Mouse (Mus musculus) neural tube, embryonic 14.5 days (tissue): ENCODE data around the gene Atp1b1. TPM values are rescaled to one million over a fixed set of nuclear protein-coding genes. Genes with fewer than 3 reads are reported as not detected.

Experiments used
- ATAC-seq: fragments of 200-750 bp; cut with Nextera tagmentation; 2 replicates; pipeline ENCODE4 v1.8.0; 2017; ENCODE audit warnings: low read depth, mild to moderate bottlenecking, moderate TSS enrichment, moderate library complexity
- H3K27ac ChIP-seq: fragments of 300-500 bp; sonication (generic); 2 replicates; pipeline ENCODE4 v1.5.1; 2014; ENCODE audit warnings: low read depth, mild to moderate bottlenecking, control low read depth, low read length, moderate library complexity, mixed read lengths
- H3K27me3 ChIP-seq: fragments of 300-500 bp; sonication (generic); 2 replicates; pipeline ENCODE4 v1.6.1; 2014; ENCODE audit warnings: low read length; ENCODE audit not compliant: control insufficient read depth, insufficient read depth
- H3K36me3 ChIP-seq: fragments of 300-500 bp; sonication (generic); 2 replicates; pipeline ENCODE4 v1.6.1; 2014; ENCODE audit warnings: low read length, mixed read lengths; ENCODE audit not compliant: control insufficient read depth, insufficient read depth
- H3K4me1 ChIP-seq: fragments of 300-500 bp; sonication (generic); 2 replicates; pipeline ENCODE4 v1.6.1; 2014; ENCODE audit warnings: low read length; ENCODE audit not compliant: control insufficient read depth, insufficient read depth
- H3K4me2 ChIP-seq: fragments of 300-500 bp; sonication (generic); 2 replicates; pipeline ENCODE4 v1.6.1; 2014; ENCODE audit warnings: mild to moderate bottlenecking, low read depth, low read length, control low read depth
- H3K4me3 ChIP-seq: fragments of 300-500 bp; sonication (generic); 2 replicates; pipeline ENCODE4 v1.5.1; 2014; ENCODE audit warnings: low read depth, low read length, control low read depth, mixed read lengths
- H3K9ac ChIP-seq: fragments of 300-500 bp; sonication (generic); replicated peaks from 2 replicates; pipeline ENCODE4 v1.6.1; 2014; ENCODE audit warnings: low read depth, mild to moderate bottlenecking, control low read depth, low read length, mixed read lengths
- H3K9me3 ChIP-seq: fragments of 300-500 bp; sonication (generic); 2 replicates; pipeline ENCODE4 v1.6.1; 2016; ENCODE audit warnings: low read length; ENCODE audit not compliant: control insufficient read depth
- WGBS: fragments of 180-500 bp; shearing (Covaris S2); extraction: QIAGEN DNeasy Blood & Tissue Kit; methylation state at CpG from one replicate; pipeline ENCODE4 v1.1.7; 2014; 5-methylcytosine and 5-hydroxymethylcytosine counted together
- polyA plus RNA-seq: library from polyadenylated mRNA; unstranded; fragments of >200 nt; fragmentation: Nextera tagmentation; extraction: Ambion mirVana; gene quantifications from 2 replicates; pipeline ENCODE4 v1.2.1, GENCODE M21; 2014

The Atp1b1 gene
- polyA plus RNA-seq, 1 experiment from 2014 or later = 266 TPM

DNA sequence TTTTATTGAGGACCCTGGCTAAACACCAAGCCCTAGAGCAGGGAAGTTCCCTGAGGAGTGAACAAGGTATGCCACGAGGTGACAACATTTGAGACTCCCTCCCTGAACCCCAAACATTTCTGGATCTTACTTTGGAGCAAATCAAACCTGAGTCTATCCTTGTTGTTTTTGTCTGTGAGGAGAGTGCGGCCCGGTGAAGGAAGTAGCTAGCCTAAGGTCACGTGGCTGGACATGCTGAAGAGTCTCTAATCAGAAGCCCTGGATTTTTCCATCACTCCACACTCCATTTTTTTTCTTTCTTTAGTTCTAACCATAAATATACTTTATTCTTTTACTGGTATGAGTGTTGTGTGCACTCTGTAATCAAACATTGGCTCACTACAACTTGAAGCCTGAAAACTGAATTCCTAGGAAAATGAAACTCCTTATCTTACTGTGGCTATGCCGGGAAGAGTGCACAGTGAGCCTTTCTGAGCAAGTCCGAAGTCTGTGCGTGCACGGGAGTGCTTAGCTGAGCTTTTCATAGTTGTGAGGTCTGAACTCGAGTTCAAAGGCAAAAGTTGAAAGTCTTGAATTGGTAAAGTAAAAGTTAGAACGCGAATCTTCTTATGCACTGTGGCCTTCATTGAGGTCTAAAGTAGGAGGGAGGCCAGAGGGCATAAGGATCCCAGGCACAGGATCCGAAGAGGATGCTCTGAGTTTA lies 41.3 kb downstream of the Atp1b1 start:
- Histone ChIP-seq H3K36me3 (no peaks in the 10 kb centered on the region), H3K4me3 (no peak overlapping the region), H3K9ac (no peak overlapping the region), H3K4me2 (no peak overlapping the region), H3K27ac (no peak overlapping the region), H3K27me3 (no peaks in the 10 kb centered on the region), H3K4me1 (no peaks in the 10 kb centered on the region), H3K9me3 (no peaks in the 10 kb centered on the region)
- ATAC-seq = no peak
- WGBS = 93% methylated on average over 12 of the region's 12 CpGs

DNA sequence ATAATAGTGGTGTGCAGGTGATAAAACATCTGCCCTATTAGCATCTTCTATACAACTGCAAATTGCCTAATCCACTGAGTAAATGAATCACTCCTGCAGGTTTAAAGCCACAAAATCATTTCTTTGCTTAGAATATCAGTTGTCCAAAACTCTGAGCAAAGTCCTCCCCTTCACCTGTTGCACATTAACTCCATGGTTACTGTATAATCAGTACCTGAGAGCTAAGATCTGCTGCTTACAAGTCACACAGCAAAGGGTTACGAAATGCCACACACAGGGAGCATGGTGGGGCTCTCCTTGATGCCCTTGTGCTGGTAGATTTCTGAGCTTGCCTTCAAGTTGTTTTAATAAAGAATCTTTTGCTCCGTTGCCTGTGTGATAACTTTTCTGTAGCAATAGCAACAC lies 42.8 kb downstream of the Atp1b1 start:
- Histone ChIP-seq H3K9ac (no peak overlapping the region), H3K4me2 (no peak overlapping the region), H3K4me3 (no peak overlapping the region), H3K4me1 (no peaks in the 10 kb centered on the region), H3K36me3 (no peaks in the 10 kb centered on the region), H3K27me3 (no peaks in the 10 kb centered on the region), H3K27ac (no peak overlapping the region), H3K9me3 (no peaks in the 10 kb centered on the region)
- 89% methylated on average over 2 of the region's 2 CpGs for WGBS
- ATAC-seq = no peak

DNA sequence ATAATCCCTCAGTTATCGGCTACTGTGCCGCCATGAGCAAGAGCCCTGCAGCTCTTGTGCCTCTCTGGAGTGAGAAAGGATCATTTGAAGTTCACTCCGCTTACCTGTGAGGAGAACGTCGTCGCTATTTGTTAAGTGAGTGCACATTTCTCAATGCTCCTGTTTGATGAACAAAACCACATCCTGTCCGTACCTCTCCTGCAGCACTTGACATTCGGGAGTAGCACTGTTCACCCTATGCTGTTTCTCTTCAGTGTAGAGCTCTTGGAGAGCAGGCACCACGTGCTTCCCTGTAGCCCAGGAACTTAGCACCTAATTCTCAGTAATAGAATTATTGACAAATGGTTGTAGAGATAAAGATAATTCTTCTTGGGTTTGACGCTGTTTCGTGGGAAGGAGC lies 44.5 kb downstream of the Atp1b1 start:
- no peak overlapping the region for H3K9ac ChIP-seq
- H3K36me3 ChIP-seq = no peaks in the 10 kb centered on the region
- H3K27me3 ChIP-seq = no peaks in the 10 kb centered on the region
- no peak overlapping the region for H3K4me3 ChIP-seq
- no peak overlapping the region for H3K4me2 ChIP-seq
- 95% methylated on average over 11 of the region's 11 CpGs for WGBS
- H3K4me1 ChIP-seq = peaks cover 3% of the 10 kb centered on the region; the same call in 1 of the 2 replicates
- ATAC-seq = no peak
- H3K27ac ChIP-seq = no peak overlapping the region
- no peaks in the 10 kb centered on the region for H3K9me3 ChIP-seq

GRCm38 (mm10) chr1:164412906-164413305 lies 45.2 kb downstream of the Atp1b1 start:
- ATAC-seq = no peak
- Histone ChIP-seq H3K36me3 (no peaks in the 10 kb centered on the region), H3K9ac (no peak overlapping the region), H3K4me1 (peaks cover 6% of the 10 kb centered on the region; the same call in 1 of the 2 replicates), H3K27ac (no peak overlapping the region), H3K9me3 (no peaks in the 10 kb centered on the region), H3K4me2 (no peak overlapping the region), H3K4me3 (no peak overlapping the region), H3K27me3 (no peaks in the 10 kb centered on the region)
- WGBS = 97% methylated on average over 9 of the region's 9 CpGs

GRCm38 (mm10) chr1:164411306-164411705 lies 46.8 kb downstream of the Atp1b1 start:
- Histone ChIP-seq H3K36me3 (no peaks in the 10 kb centered on the region), H3K4me1 (peaks cover 6% of the 10 kb centered on the region; the same call in 1 of the 2 replicates), H3K9me3 (no peaks in the 10 kb centered on the region), H3K4me2 (no peak overlapping the region), H3K27me3 (no peaks in the 10 kb centered on the region), H3K4me3 (no peak overlapping the region), H3K27ac (no peak overlapping the region), H3K9ac (no peak overlapping the region)
- ATAC-seq = no peak
- WGBS = 89% methylated on average over 7 of the region's 7 CpGs

DNA sequence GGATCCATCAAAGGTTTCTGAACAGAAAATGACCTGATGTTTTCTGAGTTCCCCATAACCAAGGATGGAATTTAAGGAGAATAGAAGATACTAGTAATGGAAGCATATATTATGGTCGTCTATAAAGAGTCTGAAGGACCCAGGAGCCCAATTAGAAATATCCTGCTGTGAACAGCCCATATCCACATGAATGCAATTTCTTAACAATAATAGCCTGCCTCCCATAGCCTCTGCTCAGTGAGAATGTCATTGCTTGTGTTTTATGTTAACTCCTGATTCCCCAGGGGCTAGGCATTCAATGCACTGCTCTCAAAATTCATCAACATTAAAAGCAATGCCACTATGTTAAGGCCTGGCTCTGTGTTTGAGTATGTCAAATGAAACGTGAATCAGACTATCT lies 49.5 kb downstream of the Atp1b1 start:
- H3K4me2 ChIP-seq = no peak overlapping the region
- WGBS = 15% methylated on average over 2 of the region's 2 CpGs
- H3K4me1 ChIP-seq = peaks cover 6% of the 10 kb centered on the region; the same call in 1 of the 2 replicates
- no peak overlapping the region for H3K27ac ChIP-seq
- no peak for ATAC-seq
- H3K9me3 ChIP-seq = no peaks in the 10 kb centered on the region
- no peak overlapping the region for H3K9ac ChIP-seq
- no peaks in the 10 kb centered on the region for H3K27me3 ChIP-seq
- no peaks in the 10 kb centered on the region for H3K36me3 ChIP-seq
- no peak overlapping the region for H3K4me3 ChIP-seq

DNA sequence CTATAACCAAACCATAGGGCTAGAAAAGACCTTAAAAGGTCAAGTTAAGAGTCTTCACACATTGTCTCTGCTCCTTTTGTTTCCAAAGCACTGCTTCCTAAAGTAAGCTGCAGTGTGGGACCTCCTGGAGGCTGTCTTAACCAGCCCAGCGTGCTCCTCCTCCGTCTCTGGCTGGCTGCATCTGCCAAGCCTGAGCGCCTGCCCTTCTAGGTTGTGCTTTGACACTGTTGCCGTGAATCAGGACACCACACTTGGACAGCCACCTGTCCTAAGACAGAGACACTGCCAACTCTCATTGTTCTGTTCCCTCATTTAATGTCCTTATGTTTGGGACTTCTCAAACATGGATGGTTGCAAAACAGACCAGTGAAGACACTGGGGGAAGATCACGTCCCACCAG lies 51.6 kb downstream of the Atp1b1 start:
- Histone ChIP-seq H3K36me3 (peaks cover 3% of the 10 kb centered on the region; the same call in 1 of the 2 replicates), H3K9ac (no peak overlapping the region), H3K4me3 (no peak overlapping the region), H3K4me2 (no peak overlapping the region), H3K27ac (no peak overlapping the region), H3K27me3 (no peaks in the 10 kb centered on the region), H3K4me1 (peaks cover 6% of the 10 kb centered on the region; the same call in 1 of the 2 replicates), H3K9me3 (no peaks in the 10 kb centered on the region; the same call in 1 of the 2 replicates)
- ATAC-seq = no peak
- WGBS = 37% methylated on average over 5 of the region's 5 CpGs

GRCm38 (mm10) chr1:164405385-164405802 lies 52.8 kb downstream of the Atp1b1 start:
- WGBS = 76% methylated on average over 5 of the region's 5 CpGs
- Histone ChIP-seq H3K27ac (no peak overlapping the region), H3K9me3 (no peaks in the 10 kb centered on the region; the same call in 1 of the 2 replicates), H3K9ac (no peak overlapping the region), H3K4me1 (peaks cover 6% of the 10 kb centered on the region; the same call in 1 of the 2 replicates), H3K36me3 (peaks cover 3% of the 10 kb centered on the region; the same call in 1 of the 2 replicates), H3K27me3 (no peaks in the 10 kb centered on the region), H3K4me3 (no peak overlapping the region), H3K4me2 (no peak overlapping the region)
- no peak for ATAC-seq

- no peak overlapping the region for H3K4me3 ChIP-seq
- no peak overlapping the region for H3K9ac ChIP-seq
- H3K4me2 ChIP-seq = no peak overlapping the region
- no peaks in the 10 kb centered on the region; the same call in 1 of the 2 replicates for H3K9me3 ChIP-seq
- no peak for ATAC-seq
- peaks cover 3% of the 10 kb centered on the region; the same call in 1 of the 2 replicates for H3K36me3 ChIP-seq
- no peak overlapping the region for H3K27ac ChIP-seq
- no peaks in the 10 kb centered on the region for H3K27me3 ChIP-seq
- H3K4me1 ChIP-seq = 0 out of 2 replicates have a peak, but pooled peaks cover 4% of the 10 kb centered on the region
- 98% methylated on average over 3 of the region's 3 CpGs for WGBS
These were observed 58.6 kb downstream of the Atp1b1 start for GRCm38 (mm10) chr1:164399578-164399977.
